Mouse (Mus musculus): ENCODE results near the gene Gm28360. TPM values are rescaled to one million over a fixed set of nuclear protein-coding genes. Genes with fewer than 3 reads are reported as not detected.

Gm28360 gene
- polyA plus RNA-seq (2017; shearing (Covaris generic)) = not detected

DNA sequence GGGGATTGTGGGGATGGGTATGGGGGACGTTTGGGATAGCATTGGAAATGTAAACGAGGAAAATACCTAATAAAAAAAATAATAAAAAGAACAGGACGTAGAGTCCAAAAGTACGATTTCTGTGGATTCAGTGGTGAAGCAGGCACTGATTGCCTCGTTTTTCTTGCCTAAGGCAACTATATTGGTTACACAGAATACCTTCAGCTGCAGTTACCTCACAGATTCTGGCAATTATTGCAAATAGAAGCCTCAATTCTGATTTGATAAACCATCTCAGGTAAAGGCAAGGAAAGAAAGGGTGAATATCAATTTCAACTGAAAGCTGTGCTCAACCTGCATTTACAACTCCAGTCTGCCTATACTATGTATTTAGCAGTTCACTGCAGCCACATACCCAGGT, at the start of gene Gm28360:
TSS of gene Gm28360 (plus strand) at position 301 of the 400 bp plus-strand sequence.

DNA sequence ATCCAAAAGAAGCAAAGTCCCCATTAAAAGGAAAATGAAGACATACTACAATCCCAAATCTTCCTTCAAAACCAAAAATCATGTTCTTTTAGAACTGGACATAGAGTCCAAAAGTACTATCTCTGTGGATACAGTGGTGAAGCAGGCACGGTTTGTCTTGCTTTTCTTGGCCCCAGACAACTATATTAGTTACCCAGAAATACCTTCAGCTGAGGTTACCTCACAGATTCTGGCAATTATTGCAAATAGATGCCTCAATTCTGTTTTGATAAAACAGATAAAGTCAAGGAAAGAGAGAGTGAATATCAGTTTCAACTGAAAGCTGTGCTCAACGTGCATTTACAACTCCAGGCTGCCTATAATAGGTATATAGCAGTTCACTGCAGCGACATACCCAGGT, 49.0 kb upstream of the Gm28360 start, which contains the start of gene B020011L13Rik:
TSS of gene B020011L13Rik (plus strand) at position 301 of the 400 bp plus-strand sequence.

Other genes starting within 250 kb of the Gm28360 start
- gene Gm28363, start 132.9 kb upstream of the Gm28360 start, polyA plus RNA-seq (2017; shearing (Covaris generic)) = not detected
- gene B020011L13Rik, start 48.9 kb upstream of the Gm28360 start, polyA plus RNA-seq (2017; shearing (Covaris generic)) = 0.24 TPM
- gene Gm28168, start 97.9 kb downstream of the Gm28360 start, polyA plus RNA-seq (2017; shearing (Covaris generic)) = not detected
- gene Gm7145, start 135.9 kb downstream of the Gm28360 start, polyA plus RNA-seq (2017; shearing (Covaris generic)) = not detected